17 mouse cellular contexts compared by ENCODE assay signal in the genomic region with DNA sequence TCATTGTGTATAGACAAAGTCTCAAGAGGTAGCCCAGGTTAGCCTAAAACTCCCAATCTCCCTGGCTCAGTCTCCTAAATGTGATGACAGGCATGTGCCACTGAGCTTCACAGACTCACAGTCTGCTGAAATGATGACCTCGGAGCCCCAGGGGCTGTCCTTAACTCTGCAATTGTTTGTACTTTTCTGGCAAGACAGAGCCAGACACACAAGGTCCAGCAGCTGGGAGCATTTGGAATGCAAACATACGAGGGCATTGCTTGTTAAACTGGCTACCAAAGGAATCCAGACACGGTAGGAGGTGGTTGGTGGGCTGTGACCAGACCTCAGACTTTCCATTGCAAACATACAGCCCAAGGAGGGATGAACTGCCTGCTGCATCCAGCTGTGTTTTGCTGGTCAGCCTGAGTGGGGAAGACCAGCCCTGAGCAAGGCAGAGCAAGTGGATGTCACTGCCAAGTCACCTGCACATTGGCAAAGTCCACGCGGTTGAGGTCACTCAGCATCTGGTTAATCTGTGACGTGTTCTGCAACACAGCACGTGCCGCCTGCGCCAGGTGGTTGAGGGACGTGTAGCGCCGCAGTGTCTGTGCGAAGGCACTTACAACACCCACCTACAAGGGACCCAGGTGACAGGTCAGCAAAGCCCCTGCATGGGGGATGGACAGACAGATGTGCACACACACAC. TPM values are rescaled to one million over a fixed set of nuclear protein-coding genes. Genes with fewer than 3 reads are reported as not detected.
DNase-seq lines count a peak whose midpoint lies in the region; ATAC-seq and TF ChIP-seq lines count a peak whose summit lies in the region.
"Had no signal": no experiment of that assay in that cellular context is flagged by ENCODE, and none has a peak within 500 bp of the region (broad histone marks: within the 10 kb centered on the region; RNA-seq: fewer than 3 reads in every experiment).

No protein-coding gene starts in this region.

- H3K9ac ChIP-seq in heart, embryonic 16.5 days (ENCODE audit: low read length), result no peak overlapping the region
- H3K9ac ChIP-seq in intestine, postnatal 0 days (ENCODE audit: low read depth, low read length), result no peak overlapping the region
- H3K9ac ChIP-seq in liver, embryonic 13.5 days, result no peak overlapping the region
- H3K9ac ChIP-seq: forebrain, embryonic 13.5 days; limb, embryonic 12.5 days; neural tube, embryonic 15.5 days had no signal

- DNase-seq in heart, adult 11 months, result no peak
- peak; percentile 61 to 79 for DNase-seq in kidney, adult 8-10 months
- DNase-seq in liver, embryonic 13.5 days, result no peak
- no peak for DNase-seq in left cerebral cortex, adult 8-10 months (ENCODE audit: low spot score in 2 of 2)
- DNase-seq in embryo, embryonic 11 days, result no peak
- DNase-seq: cerebellum, postnatal 10 days; midbrain, embryonic 14.5 days had no signal

- no peak overlapping the region for H3K4me3 ChIP-seq in heart, embryonic 16.5 days (ENCODE audit: low read length)
- H3K4me3 ChIP-seq in intestine, postnatal 0 days (ENCODE audit: low read depth, low read length), result no peak overlapping the region
- no peak overlapping the region for H3K4me3 ChIP-seq in liver, embryonic 13.5 days (replicated peaks)
- H3K4me3 ChIP-seq: forebrain, embryonic 13.5 days; hindbrain, embryonic 10.5 days; limb, embryonic 12.5 days; myocyte; neural tube, embryonic 15.5 days had no signal

- no peaks in the 10 kb centered on the region for H3K27me3 ChIP-seq in heart, embryonic 16.5 days (ENCODE audit: control insufficient read depth, insufficient read depth, low read length)
- H3K27me3 ChIP-seq in intestine, postnatal 0 days (replicated peaks; ENCODE audit: control insufficient read depth, insufficient read depth, low read length), result no peaks in the 10 kb centered on the region
- H3K27me3 ChIP-seq in liver, embryonic 13.5 days, result no peaks in the 10 kb centered on the region
- H3K27me3 ChIP-seq: forebrain, embryonic 13.5 days; limb, embryonic 12.5 days; neural tube, embryonic 15.5 days had no signal

- WGBS in heart, embryonic 16.5 days, result 79% methylated on average over 13 of the region's 13 CpGs
- WGBS in intestine, postnatal 0 days, result 55% methylated on average over 13 of the region's 13 CpGs
- WGBS in liver, embryonic 13.5 days (ENCODE audit: insufficient replicate concordance), result 81% methylated on average over 13 of the region's 13 CpGs

- H3K4me1 ChIP-seq in heart, embryonic 16.5 days (ENCODE audit: control insufficient read depth, insufficient read depth, low read length), result peaks cover 13% of the 10 kb centered on the region
- no peaks in the 10 kb centered on the region for H3K4me1 ChIP-seq in intestine, postnatal 0 days (replicated peaks; ENCODE audit: control insufficient read depth, insufficient read depth, low read length)
- H3K4me1 ChIP-seq in liver, embryonic 13.5 days (replicated peaks), result peaks cover 3% of the 10 kb centered on the region; the same call in 1 of the 2 replicates
- H3K4me1 ChIP-seq: forebrain, embryonic 13.5 days; limb, embryonic 12.5 days; neural tube, embryonic 15.5 days had no signal

- ATAC-seq in heart, embryonic 16.5 days (replicated peaks; ENCODE audit: extremely low read depth, insufficient read depth, low FRiP score), result no peak
- ATAC-seq in intestine, postnatal 0 days, result peak; percentile 57
- ATAC-seq in liver, embryonic 13.5 days (ENCODE audit: low read depth), result peak; percentile 11; the same call in 1 of the 2 replicates
- ATAC-seq: forebrain, embryonic 13.5 days had no signal

- peaks cover 8% of the 10 kb centered on the region for H3K36me3 ChIP-seq in heart, embryonic 16.5 days (ENCODE audit: control insufficient read depth, insufficient read depth)
- no peaks in the 10 kb centered on the region for H3K36me3 ChIP-seq in intestine, postnatal 0 days (ENCODE audit: control insufficient read depth, insufficient read depth)
- H3K36me3 ChIP-seq in liver, embryonic 13.5 days, result peaks cover 87% of the 10 kb centered on the region

- no peak overlapping the region for H3K4me2 ChIP-seq in heart, embryonic 16.5 days (ENCODE audit: low read depth, low read length)
- H3K4me2 ChIP-seq in intestine, postnatal 0 days (replicated peaks; ENCODE audit: low read depth), result no peak overlapping the region
- H3K4me2 ChIP-seq in liver, embryonic 13.5 days, result no peak overlapping the region
- H3K4me2 ChIP-seq: forebrain, embryonic 13.5 days; limb, embryonic 12.5 days; neural tube, embryonic 15.5 days had no signal

- H3K27ac ChIP-seq in heart, embryonic 16.5 days (ENCODE audit: low read length), result peak overlapping the region; percentile 74; the same call in 1 of the 2 replicates
- H3K27ac ChIP-seq in intestine, postnatal 0 days (ENCODE audit: low read depth, low read length), result no peak overlapping the region
- no peak overlapping the region for H3K27ac ChIP-seq in liver, embryonic 13.5 days
- H3K27ac ChIP-seq: forebrain, embryonic 13.5 days; hindbrain, embryonic 10.5 days; limb, embryonic 12.5 days; neural tube, embryonic 15.5 days; stomach, postnatal 0 days had no signal

- no peak for TF ChIP-seq CTCF in intestine, postnatal 0 days (IDR thresholded peaks at IDR 0.05; ENCODE audit: low read depth)

- peaks cover 3% of the 10 kb centered on the region for H3K9me3 ChIP-seq in heart, embryonic 16.5 days (replicated peaks; ENCODE audit: control insufficient read depth, low read length)
- H3K9me3 ChIP-seq in intestine, postnatal 0 days (ENCODE audit: control insufficient read depth), result no peaks in the 10 kb centered on the region
- H3K9me3 ChIP-seq in liver, embryonic 13.5 days (replicated peaks), result peaks cover 7% of the 10 kb centered on the region
- H3K9me3 ChIP-seq: forebrain, embryonic 13.5 days; neural tube, embryonic 15.5 days had no signal

RNA-seq across cellular contexts. Expression of gene Prr22, which starts 10.4 kb away (rescaled TPM):
- polyA plus RNA-seq in heart, embryonic 16.5 days (2015; fragmentation: Nextera tagmentation; extraction: Ambion mirVana), result 0.59 and 1.2 TPM in 2 replicates
- polyA plus RNA-seq in intestine, postnatal 0 days (2015; fragmentation: Nextera tagmentation; extraction: Ambion mirVana), result 0.25 and 0.51 TPM in 2 replicates
- polyA plus RNA-seq in liver, embryonic 13.5 days (2015; fragmentation: Nextera tagmentation; extraction: Ambion mirVana), result 0.45 and 0.61 TPM in 2 replicates
- total RNA-seq in left cerebral cortex, adult 8-10 months (2022), result 1 to 10 TPM in 2 of 4 experiments, under 1 TPM in 2; 0.78 to 1.2 (median 0.99) TPM

RNA-seq across cellular contexts. Expression of gene Dus3l, which starts 15.9 kb away (rescaled TPM):
- polyA plus RNA-seq in heart, embryonic 16.5 days (2015; fragmentation: Nextera tagmentation; extraction: Ambion mirVana), result 31.7 and 34.9 TPM in 2 replicates
- 16.1 and 16.6 TPM in 2 replicates for polyA plus RNA-seq in intestine, postnatal 0 days (2015; fragmentation: Nextera tagmentation; extraction: Ambion mirVana)
- 17.2 and 17.5 TPM in 2 replicates for polyA plus RNA-seq in liver, embryonic 13.5 days (2015; fragmentation: Nextera tagmentation; extraction: Ambion mirVana)
- total RNA-seq in left cerebral cortex, adult 8-10 months (2022), result 10 to 100 TPM; 60.1 to 66.1 (median 60.8) TPM

RNA-seq across cellular contexts. Expression of gene Nrtn, which starts 23.1 kb away (rescaled TPM):
- 21.2 and 23.9 TPM in 2 replicates for polyA plus RNA-seq in heart, embryonic 16.5 days (2015; fragmentation: Nextera tagmentation; extraction: Ambion mirVana)
- polyA plus RNA-seq in intestine, postnatal 0 days (2015; fragmentation: Nextera tagmentation; extraction: Ambion mirVana), result 20.6 and 21.0 TPM in 2 replicates
- polyA plus RNA-seq in liver, embryonic 13.5 days (2015; fragmentation: Nextera tagmentation; extraction: Ambion mirVana), result 1.00 and 1.0 TPM in 2 replicates
- 1 to 10 TPM; 4.0 to 4.5 (median 4.2) TPM for total RNA-seq in left cerebral cortex, adult 8-10 months (2022)
- total RNA-seq: G1E; granulocyte monocyte progenitor cell, adult 5-6 weeks had no signal
- polyA plus RNA-seq: G1E had no signal

RNA-seq across cellular contexts. Expression of gene Rfx2, which starts 50.4 kb away (rescaled TPM):
- 6.2 and 6.8 TPM in 2 replicates for polyA plus RNA-seq in heart, embryonic 16.5 days (2015; fragmentation: Nextera tagmentation; extraction: Ambion mirVana)
- polyA plus RNA-seq in intestine, postnatal 0 days (2015; fragmentation: Nextera tagmentation; extraction: Ambion mirVana), result 1.4 and 1.6 TPM in 2 replicates
- polyA plus RNA-seq in liver, embryonic 13.5 days (2015; fragmentation: Nextera tagmentation; extraction: Ambion mirVana), result 10.1 and 10.7 TPM in 2 replicates
- total RNA-seq in left cerebral cortex, adult 8-10 months (2022), result 1 to 10 TPM; 2.1 to 4.1 (median 3.1) TPM

Comparison
In these comparisons a context has a peak if more than half of its experiments do, and no peak if none do; other contexts are left out.
1. DNase-seq: peak in kidney, adult 8-10 months (2 of 2); none in heart, adult 11 months (single experiment), liver, embryonic 13.5 days (single experiment), left cerebral cortex, adult 8-10 months (0 of 2) and embryo, embryonic 11 days (single experiment).
2. RNA of gene Nrtn, which starts 23.1 kb away (polyA plus RNA-seq): 21.2 to 23.9 TPM in heart, embryonic 16.5 days and 20.6 to 21.0 TPM in intestine, postnatal 0 days; 1.00 to 1.0 TPM in liver, embryonic 13.5 days; every median in the first group is over 10 times any median in the second.